Mouse (Mus musculus) macrophage (primary cell): ENCODE data around the gene Ethe1. TPM values are rescaled to one million over a fixed set of nuclear protein-coding genes. Genes with fewer than 3 reads are reported as not detected.

Experiments used
- H3K27ac ChIP-seq: fragments of 350-480 bp; formaldehyde crosslinking; 2 replicates; pipeline ENCODE4 v1.9.0; 2021
- H3K36me3 ChIP-seq: fragments of 350-480 bp; formaldehyde crosslinking; 2 replicates; pipeline ENCODE4 v1.9.0; 2021; ENCODE audit errors: inconsistent target
- H3K4me3 ChIP-seq: fragments of 350-480 bp; formaldehyde crosslinking; 2 replicates; pipeline ENCODE4 v1.9.0; 2021; ENCODE audit errors: inconsistent target
- H3K79me2 ChIP-seq: fragments of 350-480 bp; formaldehyde crosslinking; 2 replicates; pipeline ENCODE4 v1.9.0; 2021; ENCODE audit errors: inconsistent target
- WGBS: methylation state at CpG from one replicate; pipeline ENCODE4 v1.1.7; 2026; ENCODE audit warnings: inconsistent platforms; ENCODE audit not compliant: missing documents; 5-methylcytosine and 5-hydroxymethylcytosine counted together
- polyA plus RNA-seq: library from polyadenylated mRNA; stranded (reverse); fragments of 250-400 nt; gene quantifications from 3 replicates; pipeline ENCODE4 v1.2.4, GENCODE M21; 2018; ENCODE audit warnings: inconsistent platforms

Gene Ethe1
- polyA plus RNA-seq, 1 experiment from 2014 or later, result 29.7 TPM

- Histone ChIP-seq H3K27ac (no peak overlapping the region), H3K36me3 (no peaks in the 10 kb centered on the region), H3K79me2 (peaks cover 7% of the 10 kb centered on the region; the same call in 1 of the 2 replicates), H3K4me3 (no peak overlapping the region)
- 98% methylated on average over 4 of the region's 6 CpGs for WGBS
Observed at GRCm38 (mm10) chr7:24592781-24593180, 5.4 kb downstream of the Ethe1 start.

- 1% methylated on average over 34 of the region's 39 CpGs for WGBS
Observed at GRCm38 (mm10) chr7:24593621-24594308, 6.4 kb downstream of the Ethe1 start.

GRCm38 (mm10) chr7:24594309-24594803 is 7.0 kb downstream of the Ethe1 start:
- no peaks in the 10 kb centered on the region for H3K36me3 ChIP-seq
- H3K79me2 ChIP-seq, result peaks cover 7% of the 10 kb centered on the region; the same call in 1 of the 2 replicates
- peak overlapping the region; percentile 69 for H3K4me3 ChIP-seq
- WGBS, result 35% methylated on average over 13 of the region's 13 CpGs
- H3K27ac ChIP-seq, result no peak overlapping the region

More at GRCm38 (mm10) chr7:24593621-24594308, 6.4 kb downstream of the Ethe1 start:
- peak overlapping the region; percentile 69 for H3K4me3 ChIP-seq
- no peaks in the 10 kb centered on the region for H3K36me3 ChIP-seq
- H3K27ac ChIP-seq, result peak overlapping the region; percentile 43; the same call in 1 of the 2 replicates
- H3K79me2 ChIP-seq, result peaks cover 7% of the 10 kb centered on the region; the same call in 1 of the 2 replicates

GRCm38 (mm10) chr7:24595464-24595863 is 8.1 kb downstream of the Ethe1 start:
- WGBS, result 13% methylated on average over 2 of the region's 2 CpGs
- no peaks in the 10 kb centered on the region for H3K36me3 ChIP-seq
- H3K79me2 ChIP-seq, result peaks cover 7% of the 10 kb centered on the region; the same call in 1 of the 2 replicates
- no peak overlapping the region for H3K4me3 ChIP-seq
- H3K27ac ChIP-seq, result no peak overlapping the region

GRCm38 (mm10) chr7:24598121-24598520 is 10.8 kb downstream of the Ethe1 start:
- H3K36me3 ChIP-seq, result no peaks in the 10 kb centered on the region
- peaks cover 7% of the 10 kb centered on the region; the same call in 1 of the 2 replicates for H3K79me2 ChIP-seq
- WGBS, result 56% methylated on average over 4 of the region's 4 CpGs
- no peak overlapping the region for H3K4me3 ChIP-seq
- H3K27ac ChIP-seq, result no peak overlapping the region

GRCm38 (mm10) chr7:24599211-24600067 is 12.1 kb downstream of the Ethe1 start:
- H3K36me3 ChIP-seq, result no peaks in the 10 kb centered on the region
- 89% methylated on average over 15 of the region's 15 CpGs for WGBS

GRCm38 (mm10) chr7:24600941-24601597 is 13.7 kb downstream of the Ethe1 start:
- Histone ChIP-seq H3K27ac (no peak overlapping the region), H3K79me2 (no peaks in the 10 kb centered on the region), H3K4me3 (no peak overlapping the region), H3K36me3 (no peaks in the 10 kb centered on the region; the same call in 1 of the 2 replicates)
- 5% methylated on average over 13 of the region's 13 CpGs for WGBS

More at GRCm38 (mm10) chr7:24599211-24600067, 12.1 kb downstream of the Ethe1 start:
- no peak overlapping the region for H3K27ac ChIP-seq
- H3K79me2 ChIP-seq, result peaks cover 2% of the 10 kb centered on the region; the same call in 1 of the 2 replicates
- H3K4me3 ChIP-seq, result no peak overlapping the region

GRCm38 (mm10) chr7:24605561-24605960 is 18.2 kb downstream of the Ethe1 start:
- no peak overlapping the region for H3K27ac ChIP-seq
- H3K79me2 ChIP-seq, result no peaks in the 10 kb centered on the region
- H3K36me3 ChIP-seq, result no peaks in the 10 kb centered on the region; the same call in 1 of the 2 replicates
- 93% methylated on average over 7 of the region's 7 CpGs for WGBS
- H3K4me3 ChIP-seq, result no peak overlapping the region

GRCm38 (mm10) chr7:24606046-24606445 is 18.7 kb downstream of the Ethe1 start:
- Histone ChIP-seq H3K27ac (no peak overlapping the region), H3K36me3 (no peaks in the 10 kb centered on the region; the same call in 1 of the 2 replicates), H3K79me2 (no peaks in the 10 kb centered on the region), H3K4me3 (no peak overlapping the region)
- WGBS, result 89% methylated on average over 7 of the region's 7 CpGs

- peak overlapping the region; percentile 27 for H3K4me3 ChIP-seq
- 51% methylated on average over 6 of the region's 6 CpGs for WGBS
- H3K27ac ChIP-seq, result 0 out of 2 replicates have a peak overlapping the region, but pooled peaks have one; percentile 2
- H3K79me2 ChIP-seq, result no peaks in the 10 kb centered on the region
- no peaks in the 10 kb centered on the region; the same call in 1 of the 2 replicates for H3K36me3 ChIP-seq
Observed at GRCm38 (mm10) chr7:24608017-24608416, 20.7 kb downstream of the Ethe1 start.

GRCm38 (mm10) chr7:24608561-24608960 is 21.2 kb downstream of the Ethe1 start:
- Histone ChIP-seq H3K4me3 (peak overlapping the region; percentile 27), H3K79me2 (no peaks in the 10 kb centered on the region), H3K27ac (0 out of 2 replicates have a peak overlapping the region, but pooled peaks have one; percentile 2), H3K36me3 (no peaks in the 10 kb centered on the region; the same call in 1 of the 2 replicates)
- 25% methylated on average over 8 of the region's 8 CpGs for WGBS

- WGBS, result 11% methylated on average over 27 of the region's 27 CpGs
- no peaks in the 10 kb centered on the region; the same call in 1 of the 2 replicates for H3K36me3 ChIP-seq
- H3K4me3 ChIP-seq, result peak within 1 kb of the TSS; percentile 77
- H3K27ac ChIP-seq, result 0 out of 2 replicates have a peak within 1 kb of the TSS, but pooled peaks have one; percentile 8
- H3K79me2 ChIP-seq, result no peaks in the 10 kb centered on the region
Observed at GRCm38 (mm10) chr7:24610144-24610878, 23.0 kb downstream of the Ethe1 start, which contains the start of gene Phldb3. Phldb3 (plus strand) TSS chr7:24610763.

- 0 out of 2 replicates have a peak overlapping the region, but pooled peaks have one; percentile 8 for H3K27ac ChIP-seq
- no peaks in the 10 kb centered on the region for H3K79me2 ChIP-seq
- H3K36me3 ChIP-seq, result no peaks in the 10 kb centered on the region
- H3K4me3 ChIP-seq, result peak overlapping the region; percentile 77
- 1% methylated on average over 36 of the region's 36 CpGs for WGBS
Observed at GRCm38 (mm10) chr7:24610879-24611494, 23.6 kb downstream of the Ethe1 start.
